Mouse (Mus musculus) liver, embryonic 14.5 days (tissue): ENCODE measurements around the gene Prdm4.

Source experiments
- CTCF ChIP-seq: IDR thresholded peaks from 2 replicates; pipeline ENCODE4 v1.5.1; 2016; ENCODE audit warnings: antibody characterized with exemption, low read depth, control low read depth
- EP300 ChIP-seq: IDR thresholded peaks from 2 replicates; pipeline ENCODE4 v1.6.1; 2016; ENCODE audit warnings: antibody characterized with exemption, low read depth

- no peak for TF ChIP-seq CTCF
- no peak for TF ChIP-seq EP300
Observed at GRCm38 (mm10) chr10:85871698-85872478, 45.1 kb downstream of the Prdm4 start.
